Mouse (Mus musculus): ENCODE measurements at regions not wholly inside any gene's neighbourhood (a gene's known extent, or its start where the extent isn't known, plus 50 kb on each side); places are given as distances from the start of the nearest gene placed in this dataset.

GRCm38 (mm10) chrX:143164945-143165344 is 65.6 kb downstream of the Rtl9 start:
- DNase-seq (ENCODE audit: low read depth) = no peak

GRCm38 (mm10) chrX:143194611-143195010 is 95.2 kb downstream of the Rtl9 start:
- peak; percentile 6 for DNase-seq (ENCODE audit: low read depth)

- no peak for DNase-seq (ENCODE audit: low read depth)
Measured at GRCm38 (mm10) chrX:143202698-143203097, 103.3 kb downstream of the Rtl9 start.

- DNase-seq (ENCODE audit: low read depth) = no peak
Measured at GRCm38 (mm10) chrX:143203828-143204419, 104.5 kb downstream of the Rtl9 start.

GRCm38 (mm10) chrX:143216626-143217025 is 117.2 kb downstream of the Rtl9 start:
- DNase-seq (ENCODE audit: low read depth) = no peak

Measured in fibroblast of lung, adult 2 months (primary cell).